Mouse (Mus musculus): Measurements from ENCODE around the gene Commd1.
A peak's percentile ranks its signal among the peaks of the same experiment; 100 is the strongest.

Gene Commd1

GRCm38 (mm10) chr11:22891876-22892275, 90.3 kb downstream of the Commd1 start:
- DNase-seq (ENCODE audit: low read depth, low spot score), result peak; percentile 13

GRCm38 (mm10) chr11:22891242-22891641, 90.9 kb downstream of the Commd1 start:
- DNase-seq (ENCODE audit: low read depth, low spot score), result no peak

- no peak for DNase-seq (ENCODE audit: low read depth, low spot score)
Observed at GRCm38 (mm10) chr11:22889224-22889623, 93.0 kb downstream of the Commd1 start.

GRCm38 (mm10) chr11:22886991-22887390, 95.2 kb downstream of the Commd1 start:
- DNase-seq (ENCODE audit: low read depth, low spot score), result no peak

GRCm38 (mm10) chr11:22885350-22885749, 96.8 kb downstream of the Commd1 start:
- DNase-seq (ENCODE audit: low read depth, low spot score), result no peak

GRCm38 (mm10) chr11:22883676-22884075, 98.5 kb downstream of the Commd1 start:
- no peak for DNase-seq (ENCODE audit: low read depth, low spot score)

- no peak for DNase-seq (ENCODE audit: low read depth, low spot score)
Observed at GRCm38 (mm10) chr11:22882926-22883325, 99.3 kb downstream of the Commd1 start.

- DNase-seq (ENCODE audit: low read depth, low spot score), result no peak
Observed at GRCm38 (mm10) chr11:22880383-22881172, 101.6 kb downstream of the Commd1 start.

GRCm38 (mm10) chr11:22879645-22880044, 102.5 kb downstream of the Commd1 start:
- no peak for DNase-seq (ENCODE audit: low read depth, low spot score)

- no peak for DNase-seq (ENCODE audit: low read depth, low spot score)
Observed at GRCm38 (mm10) chr11:22876680-22877330, 105.4 kb downstream of the Commd1 start.

- DNase-seq (ENCODE audit: low read depth, low spot score), result no peak
Observed at GRCm38 (mm10) chr11:22875279-22875678, 106.9 kb downstream of the Commd1 start.

GRCm38 (mm10) chr11:22874747-22875146, 107.4 kb downstream of the Commd1 start:
- no peak for DNase-seq (ENCODE audit: low read depth, low spot score)

- no peak for DNase-seq (ENCODE audit: low read depth, low spot score)
Observed at GRCm38 (mm10) chr11:22873383-22873782, 108.8 kb downstream of the Commd1 start.

GRCm38 (mm10) chr11:22872307-22872680, 109.9 kb downstream of the Commd1 start:
- no peak for DNase-seq (ENCODE audit: low read depth, low spot score)

GRCm38 (mm10) chr11:22871628-22872306, 110.4 kb downstream of the Commd1 start:
- DNase-seq (ENCODE audit: low read depth, low spot score), result no peak

GRCm38 (mm10) chr11:22868582-22868981, 113.6 kb downstream of the Commd1 start:
- DNase-seq (ENCODE audit: low read depth, low spot score), result no peak

GRCm38 (mm10) chr11:22867691-22868090, 114.5 kb downstream of the Commd1 start:
- no peak for DNase-seq (ENCODE audit: low read depth, low spot score)

GRCm38 (mm10) chr11:22865635-22866246, 116.4 kb downstream of the Commd1 start:
- DNase-seq (ENCODE audit: low read depth, low spot score), result no peak

GRCm38 (mm10) chr11:22864305-22865060, 117.7 kb downstream of the Commd1 start:
- no peak for DNase-seq (ENCODE audit: low read depth, low spot score)

GRCm38 (mm10) chr11:22863581-22863980, 118.6 kb downstream of the Commd1 start:
- DNase-seq (ENCODE audit: low read depth, low spot score), result no peak

- no peak for DNase-seq (ENCODE audit: low read depth, low spot score)
Observed at GRCm38 (mm10) chr11:22861315-22861714, 120.9 kb downstream of the Commd1 start.
